Mouse (Mus musculus) heart, embryonic 14.5 days (tissue): ENCODE data around the gene Plgrkt. TPM values are rescaled to one million over a fixed set of nuclear protein-coding genes. Genes with fewer than 3 reads are reported as not detected.

Experiments used
- ATAC-seq: fragments of 200-750 bp; cut with Nextera tagmentation; 2 replicates; pipeline ENCODE4 v1.8.0; 2017; ENCODE audit warnings: low read depth, moderate TSS enrichment; ENCODE audit not compliant: insufficient number of reproducible peaks, insufficient read depth, low FRiP score
- H3K27ac ChIP-seq, 2 experiments: fragments of 200-500 bp in 1 of 2; fragments of 300-500 bp in 1 of 2; sonication (generic) in 1 of 2; replicated peaks in 1 of 2; 2 replicates each; pipeline ENCODE4 v1.5.1; 2012 to 2014; ENCODE audit warnings: low read depth in 2 of 2, low read length in 2 of 2, control low read depth in 1 of 2, mild to moderate bottlenecking in 1 of 2, mixed read lengths in 1 of 2; ENCODE audit not compliant: control insufficient read depth in 1 of 2, insufficient read depth in 1 of 2
- H3K27me3 ChIP-seq: fragments of 300-500 bp; sonication (generic); 2 replicates; pipeline ENCODE4 v1.6.1; 2014; ENCODE audit warnings: mild to moderate bottlenecking, low read length, control low read depth; ENCODE audit not compliant: control insufficient read depth, insufficient read depth
- H3K36me3 ChIP-seq: fragments of 300-500 bp; sonication (generic); 2 replicates; pipeline ENCODE4 v1.6.1; 2014; ENCODE audit warnings: mild to moderate bottlenecking, control low read depth, low read length, mixed read lengths; ENCODE audit not compliant: control insufficient read depth, insufficient read depth
- H3K4me1 ChIP-seq, 2 experiments: fragments of 200-500 bp in 1 of 2; fragments of 300-500 bp in 1 of 2; sonication (generic) in 1 of 2; 2 replicates each; pipeline ENCODE4 v1.6.1; 2012 to 2014; ENCODE audit warnings: low read length in 2 of 2, control low read depth in 1 of 2, mixed read lengths in 1 of 2; ENCODE audit not compliant: control insufficient read depth in 2 of 2, insufficient read depth in 2 of 2
- H3K4me2 ChIP-seq: fragments of 300-500 bp; sonication (generic); 2 replicates; pipeline ENCODE4 v1.6.1; 2014; ENCODE audit warnings: mild to moderate bottlenecking, low read length
- H3K4me3 ChIP-seq, 2 experiments: fragments of 200-500 bp in 1 of 2; fragments of 300-500 bp in 1 of 2; sonication (generic) in 1 of 2; 2 replicates each; pipeline ENCODE4 v1.5.1; 2012 to 2014; ENCODE audit warnings: low read length in 2 of 2, mild to moderate bottlenecking in 2 of 2, control low read depth in 1 of 2, low read depth in 1 of 2, moderate library complexity in 1 of 2; ENCODE audit not compliant: control insufficient read depth in 1 of 2, insufficient read depth in 1 of 2
- H3K9ac ChIP-seq: fragments of 300-500 bp; sonication (generic); 2 replicates; pipeline ENCODE4 v1.6.1; 2014; ENCODE audit warnings: mild to moderate bottlenecking, low read length
- H3K9me3 ChIP-seq: fragments of 300-500 bp; sonication (generic); 2 replicates; pipeline ENCODE4 v1.6.1; 2016; ENCODE audit warnings: low read length, control low read depth; ENCODE audit not compliant: control insufficient read depth
- WGBS: fragments of 180-500 bp; shearing (Covaris S2); extraction: QIAGEN DNeasy Blood & Tissue Kit; methylation state at CpG from one replicate; pipeline ENCODE4 v1.1.7; 2014; 5-methylcytosine and 5-hydroxymethylcytosine counted together
- polyA plus RNA-seq: library from polyadenylated mRNA; unstranded; fragments of >200 nt; fragmentation: Nextera tagmentation; extraction: Ambion mirVana; gene quantifications from 2 replicates; pipeline ENCODE4 v1.2.1, GENCODE M21; 2014

Gene Plgrkt
- polyA plus RNA-seq, 1 experiment from 2014 or later: 45.9 TPM

DNA sequence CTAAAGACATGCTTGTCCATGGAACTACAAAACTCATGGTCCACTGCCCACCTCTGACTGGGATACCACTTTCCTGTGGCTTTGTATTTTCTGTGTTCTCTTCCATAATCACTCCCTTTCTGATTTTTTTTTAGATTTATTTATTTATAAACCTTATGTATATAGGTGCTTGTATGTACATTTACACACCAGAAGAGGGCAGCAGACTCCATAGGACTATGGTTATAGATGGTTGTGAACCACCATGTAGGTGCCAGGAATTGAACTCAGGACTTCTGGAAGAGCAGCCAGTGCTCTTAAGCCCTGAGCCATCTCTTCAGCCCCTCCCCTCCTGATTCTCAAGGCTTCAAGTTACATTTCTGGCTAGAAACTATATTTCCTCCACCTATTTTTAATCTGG is 58.4 kb downstream of the Plgrkt start:
- Histone ChIP-seq H3K4me2 (no peak overlapping the region), H3K9ac (no peak overlapping the region), H3K4me3 (no peak overlapping the region), H3K9me3 (no peaks in the 10 kb centered on the region), H3K27me3 (no peaks in the 10 kb centered on the region), H3K36me3 (peaks cover 45% of the 10 kb centered on the region), H3K27ac (no peak overlapping the region), H3K4me1 (no peaks in the 10 kb centered on the region)
- ATAC-seq: no peak

DNA sequence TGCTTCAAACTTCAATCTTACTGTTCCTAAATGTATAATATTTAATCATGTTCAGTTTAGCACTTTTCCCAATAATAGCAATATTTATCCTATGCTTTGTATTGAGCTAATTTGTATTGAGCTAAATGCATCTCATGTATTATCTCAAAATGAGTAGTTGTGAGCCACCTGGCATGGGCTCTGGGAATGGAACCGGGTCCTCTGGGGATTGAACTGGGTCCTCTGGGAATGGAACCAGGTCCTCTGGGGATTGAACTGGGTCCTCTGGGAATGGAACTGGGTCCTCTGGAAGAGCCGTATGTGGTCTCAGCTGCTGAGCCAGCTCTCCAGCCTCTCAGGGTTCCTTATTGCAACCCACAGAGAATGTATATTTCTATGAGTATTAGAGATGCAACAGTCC is 65.1 kb downstream of the Plgrkt start:
- Histone ChIP-seq H3K36me3 (peaks cover 61% of the 10 kb centered on the region), H3K9me3 (no peaks in the 10 kb centered on the region), H3K27ac (no peak overlapping the region), H3K9ac (no peak overlapping the region), H3K4me2 (no peak overlapping the region), H3K4me3 (no peak overlapping the region), H3K27me3 (no peaks in the 10 kb centered on the region), H3K4me1 (no peaks in the 10 kb centered on the region)
- no peak for ATAC-seq
- 89% methylated on average over 2 of the region's 2 CpGs for WGBS

DNA sequence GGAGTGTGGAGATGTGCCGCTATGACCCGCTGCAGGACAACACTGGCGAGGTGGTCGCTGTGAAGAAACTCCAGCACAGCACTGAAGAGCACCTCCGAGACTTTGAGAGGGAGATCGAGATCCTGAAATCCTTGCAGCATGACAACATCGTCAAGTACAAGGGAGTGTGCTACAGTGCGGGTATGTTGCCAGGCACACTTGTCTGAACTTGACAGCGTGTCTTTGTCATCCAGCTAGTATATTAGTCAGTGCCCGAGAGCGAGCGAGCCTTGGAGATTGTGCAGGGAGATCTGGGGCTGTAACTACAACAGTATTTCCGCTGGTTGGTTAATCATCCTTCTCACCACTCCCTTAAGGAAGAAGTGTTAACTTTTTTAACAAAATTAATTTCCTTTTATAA is 66.3 kb downstream of the Plgrkt start:
- peaks cover 68% of the 10 kb centered on the region for H3K36me3 ChIP-seq
- no peak overlapping the region for H3K27ac ChIP-seq
- no peak for ATAC-seq
- H3K4me2 ChIP-seq: no peak overlapping the region
- no peaks in the 10 kb centered on the region for H3K9me3 ChIP-seq
- no peak overlapping the region for H3K9ac ChIP-seq
- H3K4me3 ChIP-seq: no peak overlapping the region
- no peaks in the 10 kb centered on the region for H3K4me1 ChIP-seq
- WGBS: 85% methylated on average over 13 of the region's 13 CpGs
- no peaks in the 10 kb centered on the region for H3K27me3 ChIP-seq

Other genes with a start within 250 kb of the Plgrkt start
- 11.1 and 11.5 TPM in 2 replicates for gene Jak2, start 115.6 kb downstream of the Plgrkt start, polyA plus RNA-seq
- gene Insl6, start 42.0 kb downstream of the Plgrkt start, polyA plus RNA-seq: 3.8 and 4.0 TPM in 2 replicates
- gene Rln1, start 32.7 kb downstream of the Plgrkt start, polyA plus RNA-seq: 0.20 TPM in 1 of 2 replicates, not detected in the other
- gene Cd274, start 65 bp upstream of the Plgrkt start, polyA plus RNA-seq: 0.32 and 0.36 TPM in 2 replicates
- gene Pdcd1lg2, start 43.5 kb upstream of the Plgrkt start, polyA plus RNA-seq: not detected in 2 replicates
- 8.3 and 9.7 TPM in 2 replicates for gene Ric1, start 154.9 kb upstream of the Plgrkt start, polyA plus RNA-seq